Mouse (Mus musculus) stomach, postnatal 0 days (tissue): ENCODE data around the gene Slc35f1. TPM values are rescaled to one million over a fixed set of nuclear protein-coding genes. Genes with fewer than 3 reads are reported as not detected.

ENCODE experiments used
- ATAC-seq: fragments of 200-750 bp; cut with Nextera tagmentation; 2 replicates; pipeline ENCODE4 v1.8.0; 2017; ENCODE audit not compliant: low FRiP score, low TSS enrichment
- DNase-seq: peaks from one replicate; pipeline ENCODE4 v3.0.0-alpha.2; 2016; ENCODE audit warnings: low spot score
- H3K27ac ChIP-seq: fragments of 300-500 bp; sonication (generic); replicated peaks from 2 replicates; pipeline ENCODE4 v1.5.1; 2014; ENCODE audit warnings: mild to moderate bottlenecking, control low read depth
- H3K27me3 ChIP-seq: fragments of 300-500 bp; sonication (generic); 2 replicates; pipeline ENCODE4 v1.6.1; 2014; ENCODE audit warnings: low read length; ENCODE audit not compliant: control insufficient read depth, insufficient read depth
- H3K36me3 ChIP-seq: fragments of 300-500 bp; sonication (generic); 2 replicates; pipeline ENCODE4 v1.6.1; 2014; ENCODE audit warnings: low read length, mixed read lengths; ENCODE audit not compliant: control insufficient read depth, insufficient read depth
- H3K4me1 ChIP-seq: fragments of 300-500 bp; sonication (generic); replicated peaks from 2 replicates; pipeline ENCODE4 v1.6.1; 2014; ENCODE audit warnings: antibody characterized with exemption; ENCODE audit not compliant: control insufficient read depth, insufficient read depth
- H3K4me2 ChIP-seq: fragments of 300-500 bp; sonication (generic); replicated peaks from 2 replicates; pipeline ENCODE4 v1.6.1; 2014; ENCODE audit warnings: low read depth, mild to moderate bottlenecking, control low read depth, moderate library complexity
- H3K4me3 ChIP-seq: fragments of 300-500 bp; sonication (generic); 2 replicates; pipeline ENCODE4 v1.5.1; 2014; ENCODE audit warnings: low read depth, low read length, control low read depth
- H3K9ac ChIP-seq: fragments of 300-500 bp; sonication (generic); 2 replicates; pipeline ENCODE4 v1.6.1; 2014; ENCODE audit warnings: mild to moderate bottlenecking, low read length, control low read depth, mixed read lengths
- H3K9me3 ChIP-seq: fragments of 300-500 bp; sonication (generic); 2 replicates; pipeline ENCODE4 v1.6.1; 2016; ENCODE audit warnings: low read length; ENCODE audit not compliant: control insufficient read depth
- CTCF ChIP-seq: IDR thresholded peaks from 2 replicates; pipeline ENCODE4 v1.5.1; 2016; ENCODE audit warnings: antibody characterized with exemption, low read depth, mild to moderate bottlenecking, moderate library complexity
- EP300 ChIP-seq: optimal IDR thresholded peaks from 2 replicates; pipeline ENCODE3; 2016; ENCODE audit warnings: antibody characterized with exemption
- WGBS: fragments of 180-500 bp; shearing (Covaris S2); extraction: QIAGEN DNeasy Blood & Tissue Kit; methylation state at CpG from one replicate; pipeline ENCODE4 v1.1.7; 2014; 5-methylcytosine and 5-hydroxymethylcytosine counted together
- polyA plus RNA-seq: library from polyadenylated mRNA; unstranded; fragments of >200 nt; fragmentation: Nextera tagmentation; extraction: Ambion mirVana; gene quantifications from 2 replicates; pipeline ENCODE4 v1.2.1, GENCODE M21; 2015

Gene Slc35f1
- polyA plus RNA-seq, 1 experiment from 2014 or later = 0.99 TPM

GRCm38 (mm10) chr10:52840819-52841218 lies 150.5 kb downstream of the Slc35f1 start:
- no peak overlapping the region for H3K9ac ChIP-seq
- H3K4me2 ChIP-seq = no peak overlapping the region
- H3K4me3 ChIP-seq = no peak overlapping the region
- H3K9me3 ChIP-seq = no peaks in the 10 kb centered on the region
- H3K4me1 ChIP-seq = no peaks in the 10 kb centered on the region
- no peak overlapping the region for H3K27ac ChIP-seq
- H3K36me3 ChIP-seq = no peaks in the 10 kb centered on the region
- no peak for ATAC-seq
- WGBS = 78% methylated on average over 2 of the region's 2 CpGs
- H3K27me3 ChIP-seq = no peaks in the 10 kb centered on the region
- TF ChIP-seq EP300 (no peak), CTCF (no peak)
- no peak for DNase-seq

GRCm38 (mm10) chr10:52851994-52852393 lies 161.7 kb downstream of the Slc35f1 start:
- H3K27me3 ChIP-seq = no peaks in the 10 kb centered on the region
- no peaks in the 10 kb centered on the region for H3K9me3 ChIP-seq
- no peaks in the 10 kb centered on the region for H3K4me1 ChIP-seq
- H3K4me2 ChIP-seq = no peak overlapping the region
- no peaks in the 10 kb centered on the region for H3K36me3 ChIP-seq
- H3K9ac ChIP-seq = no peak overlapping the region
- H3K27ac ChIP-seq = no peak overlapping the region
- H3K4me3 ChIP-seq = no peak overlapping the region
- no peak for TF ChIP-seq EP300
- no peak for TF ChIP-seq CTCF
- ATAC-seq (no peak), DNase-seq (no peak)

GRCm38 (mm10) chr10:52860851-52861250 lies 170.5 kb downstream of the Slc35f1 start:
- no peak overlapping the region for H3K9ac ChIP-seq
- TF ChIP-seq EP300 = no peak
- no peak for TF ChIP-seq CTCF
- H3K27ac ChIP-seq = no peak overlapping the region
- H3K4me3 ChIP-seq = no peak overlapping the region
- H3K4me1 ChIP-seq = no peaks in the 10 kb centered on the region
- DNase-seq (no peak), ATAC-seq (no peak)
- H3K36me3 ChIP-seq = no peaks in the 10 kb centered on the region
- no peak overlapping the region for H3K4me2 ChIP-seq
- no peaks in the 10 kb centered on the region for H3K9me3 ChIP-seq
- 71% methylated on average over 2 of the region's 2 CpGs for WGBS
- H3K27me3 ChIP-seq = no peaks in the 10 kb centered on the region

- no peaks in the 10 kb centered on the region for H3K36me3 ChIP-seq
- H3K27ac ChIP-seq = no peak overlapping the region
- H3K9me3 ChIP-seq = no peaks in the 10 kb centered on the region
- no peak overlapping the region for H3K4me3 ChIP-seq
- no peak overlapping the region for H3K9ac ChIP-seq
- WGBS = 77% methylated on average over 5 of the region's 5 CpGs
- no peaks in the 10 kb centered on the region for H3K27me3 ChIP-seq
- ATAC-seq (no peak), DNase-seq (no peak)
- no peak overlapping the region for H3K4me2 ChIP-seq
- no peak for TF ChIP-seq CTCF
- TF ChIP-seq EP300 = no peak
- H3K4me1 ChIP-seq = no peaks in the 10 kb centered on the region
Measured at GRCm38 (mm10) chr10:52864936-52865335, 174.6 kb downstream of the Slc35f1 start.

GRCm38 (mm10) chr10:52871110-52871509 lies 180.8 kb downstream of the Slc35f1 start:
- no peaks in the 10 kb centered on the region for H3K4me1 ChIP-seq
- no peak overlapping the region for H3K4me2 ChIP-seq
- no peaks in the 10 kb centered on the region for H3K27me3 ChIP-seq
- no peaks in the 10 kb centered on the region for H3K9me3 ChIP-seq
- no peaks in the 10 kb centered on the region for H3K36me3 ChIP-seq
- H3K4me3 ChIP-seq = no peak overlapping the region
- no peak overlapping the region for H3K27ac ChIP-seq
- DNase-seq (no peak), ATAC-seq (no peak)
- TF ChIP-seq EP300 = no peak
- TF ChIP-seq CTCF = no peak
- no peak overlapping the region for H3K9ac ChIP-seq

- Histone ChIP-seq H3K9ac (no peak overlapping the region), H3K36me3 (no peaks in the 10 kb centered on the region), H3K4me2 (no peak overlapping the region), H3K27ac (no peak overlapping the region), H3K4me3 (no peak overlapping the region), H3K4me1 (no peaks in the 10 kb centered on the region), H3K9me3 (no peaks in the 10 kb centered on the region), H3K27me3 (no peaks in the 10 kb centered on the region)
- ATAC-seq (no peak), DNase-seq (no peak)
- TF ChIP-seq EP300 = no peak
- no peak for TF ChIP-seq CTCF
- 71% methylated on average over 9 of the region's 9 CpGs for WGBS
Measured at GRCm38 (mm10) chr10:52874133-52874532, 183.8 kb downstream of the Slc35f1 start.
